Mouse (Mus musculus) kidney, adult 2 months (tissue): ENCODE measurements at regions not wholly inside any gene's neighbourhood (a gene's known extent, or its start where the extent isn't known, plus 50 kb on each side); places are given as distances from the start of the nearest gene placed in this dataset.

Source experiments
- CTCF ChIP-seq: fragments of 200-500 bp; conservative IDR thresholded peaks from 2 replicates; pipeline ENCODE4 v1.5.1; 2011; ENCODE audit warnings: low read depth, mild to moderate bottlenecking, control low read depth, low read length, moderate library complexity, mixed read lengths; ENCODE audit not compliant: insufficient read depth, insufficient read length
- POLR2A ChIP-seq: fragments of 200-500 bp; IDR thresholded peaks from one replicate; pipeline ENCODE4 v1.6.1; 2011; ENCODE audit warnings: low read depth, low read length, control low read depth

GRCm38 (mm10) chr14:105603047-105603461 is 293.6 kb downstream of the Spry2 start:
- TF ChIP-seq POLR2A (no peak), CTCF (no peak)
